ENCODE assay signal across 19 mouse cellular contexts in the genomic region with DNA sequence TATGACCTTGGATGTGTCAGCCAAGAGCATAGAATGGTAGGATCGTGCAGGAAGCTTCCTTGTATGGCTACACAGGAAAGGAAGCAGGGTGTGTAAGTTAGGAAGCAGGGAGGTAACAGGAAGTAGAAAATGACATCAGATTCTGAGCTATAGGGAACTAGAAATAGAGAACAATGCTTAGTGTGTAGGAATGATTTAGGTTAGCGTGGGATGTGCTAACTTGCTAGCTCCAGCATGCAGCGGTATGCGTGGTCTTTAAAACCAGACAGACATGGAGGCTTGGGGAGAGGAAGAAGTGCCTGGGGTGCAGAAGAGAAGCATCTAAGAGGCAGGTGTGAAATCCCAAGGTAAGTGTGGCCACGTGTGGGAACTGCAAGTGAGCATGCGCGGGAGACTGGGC. TPM values are rescaled to one million over a fixed set of nuclear protein-coding genes. Genes with fewer than 3 reads are reported as not detected.
A peak's percentile ranks its signal among the peaks of the same experiment; 100 is the strongest.
DNase-seq lines count a peak whose midpoint lies in the region; ATAC-seq and TF ChIP-seq lines count a peak whose summit lies in the region.
"Had no signal": no experiment of that assay in that cellular context is flagged by ENCODE, and none has a peak within 500 bp of the region (broad histone marks: within the 10 kb centered on the region; RNA-seq: fewer than 3 reads in every experiment).

No protein-coding gene starts in this region.

- H3K4me3 ChIP-seq in heart, adult 2 months: no peak overlapping the region
- H3K4me3 ChIP-seq in heart, embryonic 11.5 days (ENCODE audit: low read depth, low read length): no peak overlapping the region
- H3K4me3 ChIP-seq in liver, adult 2 months (ENCODE audit: insufficient read depth, low read depth, low read length): no peak overlapping the region
- H3K4me3 ChIP-seq: hindbrain, embryonic 12.5 days; intestine, embryonic 15.5 days; liver, embryonic 12.5 days; midbrain, embryonic 12.5 days had no signal

- no peak for TF ChIP-seq EP300 in heart, adult 2 months (IDR thresholded peaks at IDR 0.05; ENCODE audit: insufficient read depth, low read depth, low read length)

- H3K27me3 ChIP-seq in heart, adult 2 months (ENCODE audit: control insufficient read depth, insufficient read depth, low read length): no peaks in the 10 kb centered on the region
- H3K27me3 ChIP-seq in heart, embryonic 11.5 days (ENCODE audit: control insufficient read depth, insufficient read depth, low read length): no peaks in the 10 kb centered on the region
- H3K27me3 ChIP-seq in liver, adult 2 months (ENCODE audit: control insufficient read depth, insufficient read depth, low read length): no peaks in the 10 kb centered on the region
- H3K27me3 ChIP-seq: hindbrain, embryonic 12.5 days; intestine, embryonic 15.5 days; liver, embryonic 12.5 days; midbrain, embryonic 12.5 days had no signal

- peak; percentile 28 to 32 for DNase-seq in heart, adult 2 months
- DNase-seq in liver, adult 2 months (ENCODE audit: extremely low read depth, low read depth, low spot score): peak; percentile 8
- no peak for DNase-seq in liver
- no peak for DNase-seq in adrenal gland, adult 2 months
- DNase-seq: adrenal gland, postnatal 14 days; B cell, adult 2 months; cerebellum, adult 11 months; gastrocnemius, postnatal 14 days; lung, postnatal 14 days had no signal

- no peak overlapping the region for H3K4me2 ChIP-seq in heart, embryonic 11.5 days
- H3K4me2 ChIP-seq: hindbrain, embryonic 12.5 days; intestine, embryonic 15.5 days; liver, embryonic 12.5 days; midbrain, embryonic 12.5 days had no signal

- no peaks in the 10 kb centered on the region for H3K36me3 ChIP-seq in heart, adult 2 months (ENCODE audit: control insufficient read depth, insufficient read depth, low read length)
- H3K36me3 ChIP-seq in heart, embryonic 11.5 days (ENCODE audit: control insufficient read depth, insufficient read depth, low read length): no peaks in the 10 kb centered on the region
- no peaks in the 10 kb centered on the region for H3K36me3 ChIP-seq in liver, adult 2 months (ENCODE audit: control insufficient read depth, insufficient read depth, low read length)
- H3K36me3 ChIP-seq: hindbrain, embryonic 12.5 days; intestine, embryonic 15.5 days; liver, embryonic 12.5 days; midbrain, embryonic 12.5 days had no signal

- no peak overlapping the region for H3K9ac ChIP-seq in heart, adult 2 months (ENCODE audit: low read depth, low read length)
- H3K9ac ChIP-seq in heart, embryonic 11.5 days (ENCODE audit: low read depth, low read length): no peak overlapping the region
- no peak overlapping the region for H3K9ac ChIP-seq in liver, adult 2 months (ENCODE audit: low read depth, low read length)
- H3K9ac ChIP-seq: hindbrain, embryonic 12.5 days; intestine, embryonic 15.5 days; liver, embryonic 12.5 days; midbrain, embryonic 12.5 days had no signal

- no peaks in the 10 kb centered on the region for H3K9me3 ChIP-seq in heart, embryonic 11.5 days (replicated peaks; ENCODE audit: control insufficient read depth, low read length)
- H3K9me3 ChIP-seq: hindbrain, embryonic 12.5 days; intestine, embryonic 15.5 days; liver, embryonic 12.5 days; midbrain, embryonic 12.5 days had no signal

- no peak overlapping the region for H3K27ac ChIP-seq in heart, adult 2 months
- H3K27ac ChIP-seq in heart, embryonic 11.5 days (ENCODE audit: low read depth, low read length): no peak overlapping the region
- H3K27ac ChIP-seq in liver, adult 2 months (replicated peaks; ENCODE audit: insufficient read depth, low read depth, low read length): no peak overlapping the region
- H3K27ac ChIP-seq: hindbrain, embryonic 12.5 days; intestine, embryonic 15.5 days; kidney, postnatal 0 days; liver, embryonic 12.5 days; midbrain, embryonic 12.5 days had no signal

- 50% methylated on average over 7 of the region's 7 CpGs for WGBS in heart, adult 2 months
- 79% methylated on average over 7 of the region's 7 CpGs for WGBS in heart, embryonic 11.5 days (ENCODE audit: insufficient replicate concordance)
- 66% methylated on average over 7 of the region's 7 CpGs for WGBS in liver, adult 2 months

- ATAC-seq in heart, embryonic 11.5 days (replicated peaks; ENCODE audit: insufficient number of reproducible peaks, low FRiP score, low TSS enrichment): no peak
- peak; percentile 96 for ATAC-seq in granulocyte monocyte progenitor cell, adult 5-6 weeks (replicated peaks; ENCODE audit: poor library complexity, severe bottlenecking)
- ATAC-seq in neutrophil, adult 5-6 weeks (ENCODE audit: extremely low read depth, insufficient number of reproducible peaks, low FRiP score, poor library complexity, severe bottlenecking): peak; percentile 51; the same call in 1 of the 2 replicates
- ATAC-seq: forebrain, embryonic 14.5 days; intestine, embryonic 15.5 days; liver, embryonic 12.5 days had no signal

- intact Hi-C loops in heart, adult 2 months (cut with DNase I): no loop called here

- TF ChIP-seq CTCF in heart, adult 2 months (IDR thresholded peaks at IDR 0.05): no peak
- no peak for TF ChIP-seq CTCF in liver, adult 2 months (IDR thresholded peaks at IDR 0.05; ENCODE audit: low read depth, low read length)

- H3K4me1 ChIP-seq in heart, adult 2 months (ENCODE audit: control insufficient read depth, insufficient read depth, low read length): no peaks in the 10 kb centered on the region
- H3K4me1 ChIP-seq in heart, embryonic 11.5 days (ENCODE audit: control insufficient read depth, insufficient read depth, low read length): no peaks in the 10 kb centered on the region
- no peaks in the 10 kb centered on the region for H3K4me1 ChIP-seq in liver, adult 2 months (ENCODE audit: control insufficient read depth, insufficient read depth, low read length)
- H3K4me1 ChIP-seq: hindbrain, embryonic 12.5 days; intestine, embryonic 15.5 days; midbrain, embryonic 12.5 days had no signal

- no peak for TF ChIP-seq POLR2A in heart, adult 2 months (IDR thresholded peaks at IDR 0.05; ENCODE audit: insufficient read depth, low read depth, low read length)
- no peak for TF ChIP-seq POLR2A in liver, adult 2 months (IDR thresholded peaks at IDR 0.05; ENCODE audit: extremely low read depth, insufficient read depth, low read length)

- H3K79me2 ChIP-seq in heart, adult 2 months (replicated peaks; ENCODE audit: control insufficient read depth, insufficient read depth, low read length): no peaks in the 10 kb centered on the region
- no peaks in the 10 kb centered on the region for H3K79me2 ChIP-seq in liver, adult 2 months (ENCODE audit: control insufficient read depth, insufficient read depth, low read length)

RNA-seq across cellular contexts. Expression of a gene that starts 24.7 kb away (rescaled TPM):
- 1 to 10 TPM; 1.1 to 1.8 TPM for total RNA-seq in heart, adult 2 months (2021)
- polyA plus RNA-seq in heart, adult 2 months (2012; rRNA removed): 0.35 and 0.67 TPM in 2 replicates
- polyA plus RNA-seq in heart, embryonic 11.5 days (2014; fragmentation: Nextera tagmentation; extraction: Ambion mirVana): 0.04 and 0.17 TPM in 2 replicates
- under 0.01 and 0.07 TPM in 2 replicates for total RNA-seq in liver, adult 2 months (2014; rRNA removed)
- polyA plus RNA-seq in liver, adult 2 months (2012; rRNA removed): not detected in 2 replicates
- total RNA-seq in granulocyte monocyte progenitor cell, adult 5-6 weeks (2014; fragmentation: Nextera tagmentation): 1.1 and 3.3 TPM in 2 replicates
- 2.0 and 2.1 TPM in 2 replicates for total RNA-seq in granulocyte monocyte progenitor cell, adult 5-6 weeks (2017)
- 3.6 and 4.1 TPM in 2 replicates for total RNA-seq in neutrophil, adult 5-6 weeks (2017)
- under 1 TPM; 0.43 to 0.97 TPM for total RNA-seq in adrenal gland, adult 2 months (2021)
- 0.08 and 0.13 TPM in 2 replicates for polyA plus RNA-seq in adrenal gland, adult 2 months (2012; rRNA removed)
- total RNA-seq: ES-E14 had no signal
- polyA plus RNA-seq: forebrain, embryonic 14.5 days; midbrain, embryonic 12.5 days had no signal

Comparison
In these comparisons a context has a peak if more than half of its experiments do, and no peak if none do; other contexts are left out.
1. DNase-seq: peak in heart, adult 2 months (2 of 2) and liver, adult 2 months (single experiment); none in liver (single experiment) and adrenal gland, adult 2 months (single experiment).